Mouse (Mus musculus) CH12.LX (cell line): ENCODE measurements around the gene Bnipl. TPM values are rescaled to one million over a fixed set of nuclear protein-coding genes. Genes with fewer than 3 reads are reported as not detected.

Experiments
- DNase-seq: peaks from one replicate; pipeline ENCODE4 v3.0.0-alpha.2; 2013; ENCODE audit errors: extremely low read depth
- H3K27ac ChIP-seq: 2 replicates; pipeline ENCODE4 v1.5.1; 2012; ENCODE audit warnings: low read depth, mild to moderate bottlenecking, control low read depth, moderate library complexity; ENCODE audit not compliant: insufficient read depth
- H3K27me3 ChIP-seq: replicated peaks from 2 replicates; pipeline ENCODE3; 2012; ENCODE audit warnings: inconsistent platforms
- H3K36me3 ChIP-seq, 2 experiments: replicated peaks in 1 of 2; 2 replicates each; pipeline versions ENCODE3 to v1.6.1; 2012; ENCODE audit warnings: inconsistent platforms in 1 of 2, low read length in 1 of 2, mild to moderate bottlenecking in 1 of 2, mixed read lengths in 1 of 2, moderate library complexity in 1 of 2; ENCODE audit not compliant: control insufficient read depth in 1 of 2, insufficient read depth in 1 of 2
- H3K4me1 ChIP-seq, 2 experiments: 2 replicates each; pipeline ENCODE4 v1.6.1; 2012; ENCODE audit warnings: inconsistent platforms in 1 of 2, moderate library complexity in 1 of 2; ENCODE audit not compliant: insufficient read depth in 2 of 2, control insufficient read depth in 1 of 2
- H3K4me2 ChIP-seq: 2 replicates; pipeline ENCODE4 v1.6.1; 2012; ENCODE audit warnings: low read depth, mild to moderate bottlenecking, control low read depth; ENCODE audit not compliant: poor library complexity, insufficient read depth, severe bottlenecking
- H3K4me3 ChIP-seq, 3 experiments: fragments of 150-350 bp in 1 of 3; sonication (generic) in 1 of 3; replicated peaks in 1 of 3; 2 replicates each; pipeline versions ENCODE3 to v1.5.1; 2011 to 2012; ENCODE audit warnings: low read depth in 2 of 3, low read length in 2 of 3, mild to moderate bottlenecking in 2 of 3, moderate library complexity in 2 of 3, control low read depth in 1 of 3, improper control_type of control experiment in 1 of 3, inconsistent platforms in 1 of 3, mixed read lengths in 1 of 3; ENCODE audit not compliant: poor library complexity in 1 of 3
- H3K79me2 ChIP-seq: replicated peaks from 2 replicates; pipeline ENCODE4 v1.6.1; 2012; ENCODE audit warnings: mild to moderate bottlenecking, moderate library complexity; ENCODE audit not compliant: control insufficient read depth, poor library complexity, insufficient read depth, severe bottlenecking; ENCODE audit errors: extremely low read depth
- H3K9ac ChIP-seq: 2 replicates; pipeline ENCODE4 v1.6.1; 2012; ENCODE audit warnings: low read depth, mild to moderate bottlenecking, control low read depth, moderate library complexity; ENCODE audit not compliant: insufficient read depth
- H3K9me3 ChIP-seq: replicated peaks from 2 replicates; pipeline ENCODE3; 2012; ENCODE audit warnings: low read length, inconsistent platforms, mixed read lengths
- BHLHE40 ChIP-seq: IDR thresholded peaks from 2 replicates; pipeline ENCODE4 v1.6.1; 2011; ENCODE audit warnings: mild to moderate bottlenecking, low read depth, low read length, improper control_type of control experiment
- CHD1 ChIP-seq: IDR thresholded peaks from 2 replicates; pipeline ENCODE4 v1.6.1; 2012; ENCODE audit warnings: low read depth, low read length, improper control_type of control experiment, inconsistent platforms
- CHD2 ChIP-seq: IDR thresholded peaks from 2 replicates; pipeline ENCODE4 v1.6.1; 2011; ENCODE audit warnings: low read length, improper control_type of control experiment
- ELF1 ChIP-seq: IDR thresholded peaks from 2 replicates; pipeline ENCODE4 v1.6.1; 2014; ENCODE audit warnings: low read depth, mild to moderate bottlenecking, inconsistent platforms, low read length, improper control_type of control experiment
- EP300 ChIP-seq: IDR thresholded peaks from 2 replicates; pipeline ENCODE4 v1.6.1; 2011; ENCODE audit warnings: low read length, improper control_type of control experiment
- ETS1 ChIP-seq: conservative IDR thresholded peaks from 2 replicates; pipeline ENCODE4 v1.6.1; 2012; ENCODE audit warnings: low read depth, mild to moderate bottlenecking, inconsistent platforms, low read length, improper control_type of control experiment, moderate library complexity
- IRF4 ChIP-seq: IDR thresholded peaks from 2 replicates; pipeline ENCODE4 v1.6.1; 2014; ENCODE audit warnings: low read depth, mild to moderate bottlenecking, inconsistent platforms, low read length, improper control_type of control experiment
- KAT2A ChIP-seq: IDR thresholded peaks from 2 replicates; pipeline ENCODE4 v1.6.1; 2012; ENCODE audit warnings: low read length, improper control_type of control experiment, inconsistent platforms; ENCODE audit not compliant: insufficient replicate concordance
- MAFK ChIP-seq: IDR thresholded peaks from 2 replicates; pipeline ENCODE4 v1.6.1; 2011; ENCODE audit warnings: low read length, improper control_type of control experiment; ENCODE audit not compliant: insufficient replicate concordance
- MAZ ChIP-seq: IDR thresholded peaks from 2 replicates; pipeline ENCODE4 v1.6.1; 2012; ENCODE audit warnings: low read depth, mild to moderate bottlenecking, inconsistent platforms, low read length, improper control_type of control experiment, moderate library complexity
- MEF2A ChIP-seq: IDR thresholded peaks from 2 replicates; pipeline ENCODE4 v1.6.1; 2014; ENCODE audit warnings: low read depth, mild to moderate bottlenecking, inconsistent platforms, low read length, improper control_type of control experiment, borderline replicate concordance
- MXI1 ChIP-seq: IDR thresholded peaks from 2 replicates; pipeline ENCODE4 v1.6.1; 2011; ENCODE audit warnings: mild to moderate bottlenecking, low read depth, low read length, improper control_type of control experiment
- NELFE ChIP-seq: IDR thresholded peaks from 2 replicates; pipeline ENCODE4 v1.6.1; 2011; ENCODE audit warnings: low read depth, low read length, improper control_type of control experiment
- NRF1 ChIP-seq: IDR thresholded peaks from 2 replicates; pipeline ENCODE4 v1.6.1; 2014; ENCODE audit warnings: low read depth, mild to moderate bottlenecking, inconsistent platforms, low read length, improper control_type of control experiment, moderate library complexity
- PAX5 ChIP-seq: IDR thresholded peaks from 2 replicates; pipeline ENCODE4 v1.6.1; 2012; ENCODE audit warnings: low read length, inconsistent platforms, mixed read lengths
- POLR2AphosphoS2 ChIP-seq: IDR thresholded peaks from 2 replicates; pipeline ENCODE4 v1.6.1; 2011; ENCODE audit warnings: low read depth, low read length, improper control_type of control experiment
- RAD21 ChIP-seq: IDR thresholded peaks from 2 replicates; pipeline ENCODE4 v1.6.1; 2011; ENCODE audit warnings: low read depth, mild to moderate bottlenecking, low read length, improper control_type of control experiment, moderate library complexity
- RCOR1 ChIP-seq: conservative IDR thresholded peaks from 2 replicates; pipeline ENCODE4 v1.6.1; 2012; ENCODE audit warnings: low read depth, mild to moderate bottlenecking, inconsistent platforms, low read length, improper control_type of control experiment
- TBP ChIP-seq: conservative IDR thresholded peaks from 2 replicates; pipeline ENCODE4 v1.6.1; 2011; ENCODE audit warnings: low read depth, low read length, improper control_type of control experiment
- TCF12 ChIP-seq: IDR thresholded peaks from 2 replicates; pipeline ENCODE4 v1.6.1; 2014; ENCODE audit warnings: low read depth, mild to moderate bottlenecking, inconsistent platforms, low read length, improper control_type of control experiment
- UBTF ChIP-seq: IDR thresholded peaks from 2 replicates; pipeline ENCODE4 v1.6.1; 2012; ENCODE audit warnings: low read depth, mild to moderate bottlenecking, inconsistent platforms, low read length, improper control_type of control experiment, moderate library complexity
- USF1 ChIP-seq: IDR thresholded peaks from 2 replicates; pipeline ENCODE4 v1.6.1; 2014; ENCODE audit warnings: low read depth, mild to moderate bottlenecking, inconsistent platforms, low read length, improper control_type of control experiment
- USF2 ChIP-seq: conservative IDR thresholded peaks from 2 replicates; pipeline ENCODE4 v1.6.1; 2011; ENCODE audit warnings: low read depth, low read length, improper control_type of control experiment
- ZMIZ1 ChIP-seq: IDR thresholded peaks from 2 replicates; pipeline ENCODE4 v1.6.1; 2012; ENCODE audit warnings: low read depth, mild to moderate bottlenecking, inconsistent platforms, low read length, improper control_type of control experiment
- ZNF384 ChIP-seq: IDR thresholded peaks from 2 replicates; pipeline ENCODE4 v1.6.1; 2012; ENCODE audit warnings: low read depth, low read length, improper control_type of control experiment, inconsistent platforms
- dilution Hi-C: fragments of 300-500 bp; cut with MboI; formaldehyde crosslinking; loops from 2 replicates; pipeline ENCODE4 v1.14.3; 2020; ENCODE audit warnings: low sequenced_read_pairs; ENCODE audit not compliant: extremely low pct_unique_long_range_greater_than_20kb, extremely low pct_ligation_motif_present
- in situ Hi-C: fragments of 300-500 bp; cut with MboI; formaldehyde crosslinking; loops from 3 replicates; pipeline ENCODE4 v1.14.3; 2019; ENCODE audit warnings: low sequenced_read_pairs, low pct_ligation_motif_present, low pct_unique_long_range_greater_than_20kb, mixed read lengths
- polyA plus RNA-seq: library from polyadenylated mRNA; unstranded; fragments of >175 nt; gene quantifications from 2 replicates; pipeline ENCODE4 v1.2.1, GENCODE M21; 2012; ENCODE audit warnings: low read depth; ENCODE audit not compliant: insufficient read length
- total RNA-seq, 2 experiments: library from RNA; depleted of rRNA; stranded (reverse); fragments of 300-350 nt in 1 of 2; fragments of >200 nt in 1 of 2; gene quantifications; 2 replicates each; pipeline ENCODE4 v1.2.3; 2012 to 2014

Gene Bnipl
- total and polyA plus RNA-seq, 3 experiments = 0.33 TPM; not detected in 2

DNA sequence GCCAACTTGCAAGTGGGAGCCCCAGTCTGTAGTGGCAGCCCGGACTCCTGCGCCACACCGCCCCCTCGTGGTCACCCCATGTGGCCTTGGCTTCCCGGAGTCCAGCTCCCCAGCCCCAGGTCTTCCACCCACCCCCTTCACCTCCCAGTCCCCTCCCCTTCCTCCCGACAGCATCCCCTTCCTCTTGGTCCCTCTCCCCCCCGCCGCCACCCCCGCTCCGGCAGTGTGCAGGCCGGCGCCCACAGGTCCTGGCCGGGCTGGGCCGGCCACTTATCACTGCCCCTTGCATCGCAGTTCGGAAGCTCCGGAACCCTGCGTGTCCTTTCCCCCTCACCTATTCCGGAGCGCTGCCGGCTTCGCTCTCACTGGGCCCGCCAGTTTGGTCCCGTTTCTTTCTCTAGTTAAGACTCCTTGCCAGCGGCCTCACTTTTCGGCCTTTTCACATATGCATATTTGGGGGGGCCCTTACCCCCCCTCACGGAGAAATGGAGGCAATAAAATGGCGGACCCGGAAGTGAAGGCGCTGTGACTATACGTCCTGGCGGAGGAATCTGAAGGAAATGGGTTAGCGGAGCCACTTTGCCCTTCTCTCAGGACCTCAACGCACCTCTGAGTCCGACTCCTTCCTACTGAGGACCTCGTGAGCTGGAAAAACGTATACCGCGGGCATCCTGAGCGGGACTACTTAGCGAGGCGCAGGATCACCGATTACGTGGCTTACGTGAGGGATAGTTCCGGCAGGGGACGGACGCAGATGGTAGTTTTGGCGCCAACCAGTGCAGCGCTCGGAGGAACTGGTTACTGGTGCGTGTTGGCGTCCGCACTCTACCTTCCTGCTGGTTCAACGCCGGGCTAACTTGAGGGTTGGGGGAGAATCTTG, 33.5 kb downstream of the Bnipl start, which contains the start of gene Gabpb2 (continued):
- peak; percentile 66 for TF ChIP-seq MEF2A
- no peak for TF ChIP-seq PAX5
- peak; percentile 19; the same call in 1 of the 2 replicates for TF ChIP-seq RCOR1
- TF ChIP-seq MAFK = no peak
- TF ChIP-seq ZMIZ1 = peak; percentile 75
- TF ChIP-seq CHD2 = peak; percentile 74; the same call in 1 of the 2 replicates
- peak; percentile 75 for TF ChIP-seq UBTF
- TF ChIP-seq MAZ = peak; percentile 76
- 0 out of 2 replicates have a peak, but pooled peaks have one; percentile 6 for TF ChIP-seq ETS1
- peak; percentile 98 for TF ChIP-seq KAT2A
- peak; percentile 39 for TF ChIP-seq RAD21
- no peak for TF ChIP-seq USF1
- peak; percentile 31; the same call in 1 of the 2 replicates for TF ChIP-seq MXI1
- peak; percentile 94 for TF ChIP-seq POLR2AphosphoS2
- peak; percentile 75 for TF ChIP-seq NELFE
- peak; percentile 97; the same call in 1 of the 2 replicates for TF ChIP-seq ELF1
- TF ChIP-seq TBP = peak; percentile 91
- TF ChIP-seq CHD1 = no peak; the same call in none of the 2 replicates
- no peak for TF ChIP-seq BHLHE40
- peak; percentile 19; the same call in 1 of the 2 replicates for TF ChIP-seq USF2
- TF ChIP-seq NRF1 = peak; percentile 69
- TF ChIP-seq IRF4 = peak; percentile 74
- TF ChIP-seq TCF12 = peak; percentile 71
- TF ChIP-seq, all 38 proteins: peak for 27

DNA sequence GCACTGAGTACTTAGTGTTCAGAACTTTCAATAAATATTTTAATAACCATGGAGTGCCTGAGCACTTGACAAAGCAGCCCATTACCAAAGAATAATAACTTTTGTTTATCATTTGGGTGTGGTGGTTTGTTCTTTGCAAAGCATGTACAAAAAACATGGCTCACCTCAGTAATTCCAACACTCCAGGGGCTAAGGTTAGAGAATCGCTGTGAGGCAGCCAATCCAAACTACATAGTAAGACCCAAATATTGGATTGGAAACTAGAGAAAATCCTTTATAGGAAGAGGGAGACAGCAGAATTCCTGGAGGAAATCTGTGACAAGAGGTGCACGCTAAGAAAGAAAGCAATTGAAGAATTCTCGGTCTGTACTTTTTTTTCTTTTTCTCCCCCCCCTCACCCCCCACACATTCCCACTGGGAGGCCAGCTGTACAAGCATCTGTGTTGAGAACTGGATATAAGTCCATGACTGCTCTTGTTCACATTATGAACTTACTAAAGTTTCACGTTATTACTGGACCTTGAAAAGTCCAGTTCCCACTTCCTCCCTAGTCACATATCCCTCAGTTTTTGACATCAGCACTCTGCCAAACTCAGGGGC, 34.2 kb downstream of the Bnipl start:
- Histone ChIP-seq H3K9me3 (no peaks in the 10 kb centered on the region), H3K4me3 (peak overlapping the region; percentile 61 to 89 (median 79)), H3K36me3 (peaks cover 28 to 60% of the 10 kb centered on the region in 2 experiments), H3K4me1 (peaks cover 0 to 24% of the 10 kb centered on the region in 2 experiments; a peak in 1 of 4 replicates), H3K9ac (peak overlapping the region; percentile 99), H3K79me2 (peaks cover 15% of the 10 kb centered on the region), H3K4me2 (peak overlapping the region; percentile 76), H3K27me3 (no peaks in the 10 kb centered on the region), H3K27ac (peak overlapping the region; percentile 94; the same call in 1 of the 2 replicates)
- TF ChIP-seq EP300 (peak; percentile 39; the same call in 1 of the 2 replicates), BHLHE40 (no peak), ZNF384 (peak; percentile 71)
- DNase-seq = no peak
- dilution Hi-C loops (no loop called here), in situ Hi-C loops (loop anchor here (10.0 kb wide), 1 partner anchor 72 kb away; the partner anchor contains the start of gene Tnfaip8l2)
